Mouse (Mus musculus) brain, adult 10 weeks (tissue): ENCODE measurements around the gene Tmem30b. TPM values are rescaled to one million over a fixed set of nuclear protein-coding genes. Genes with fewer than 3 reads are reported as not detected.

Experiments used
- polyA plus RNA-seq: library from polyadenylated mRNA; stranded (reverse); fragments of 350-450 nt; fragmentation: Illumina TruSeq; extraction: RNeasy Lipid Tissue Mini Kit (QIAGEN cat#74804); gene quantifications from one replicate; pipeline ENCODE4 v1.2.3, GENCODE M21; 2015; ENCODE audit warnings: low read depth, low replicate concordance

Tmem30b gene
- polyA plus RNA-seq = not detected

GRCm38 (mm10) chr12:73546086-73546711 is at the start of gene Tmem30b:
Gene Tmem30b (minus strand): TSS chr12:73546392.

GRCm38 (mm10) chr12:73584610-73585240 is 38.5 kb upstream of the Tmem30b start, which contains the start of gene Prkch:
Gene Prkch (plus strand): TSS chr12:73584796.

Other genes starting within 250 kb of the Tmem30b start
- 8.3 TPM for gene Prkch, start 38.4 kb upstream of the Tmem30b start, polyA plus RNA-seq